Mouse (Mus musculus): Measurements from ENCODE around the gene Smndc1. TPM values are rescaled to one million over a fixed set of nuclear protein-coding genes. Genes with fewer than 3 reads are reported as not detected.
A peak's percentile ranks its signal among the peaks of the same experiment; 100 is the strongest.

Gene Smndc1
- polyA plus RNA-seq, 1 experiment from 2014 or later: 41.6 TPM

DNA sequence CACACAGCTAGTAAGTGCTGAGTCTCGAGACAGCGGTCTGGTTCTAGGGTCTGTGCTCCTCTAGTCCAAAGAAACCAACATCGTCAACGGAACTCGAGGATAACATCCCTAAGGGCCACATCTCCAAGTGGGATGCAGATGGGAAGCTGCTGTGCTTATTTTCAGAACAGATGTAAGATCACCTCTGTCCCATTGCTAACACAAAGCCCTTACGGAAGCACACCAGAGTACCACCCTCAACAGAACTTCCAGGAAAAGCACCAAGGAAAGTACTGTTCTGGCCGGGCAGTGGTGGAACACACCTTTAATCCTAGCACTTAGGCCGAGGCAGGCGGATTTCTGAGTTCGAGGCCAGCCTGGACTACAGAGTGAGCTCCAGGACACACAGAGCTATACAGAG lies 12.0 kb downstream of the Smndc1 start:
- no peak for ATAC-seq (ENCODE audit: insufficient number of reproducible peaks, low FRiP score, low TSS enrichment, low read depth)
- H3K27me3 ChIP-seq: no peaks in the 10 kb centered on the region
- H3K9me3 ChIP-seq (replicated peaks): no peaks in the 10 kb centered on the region

DNA sequence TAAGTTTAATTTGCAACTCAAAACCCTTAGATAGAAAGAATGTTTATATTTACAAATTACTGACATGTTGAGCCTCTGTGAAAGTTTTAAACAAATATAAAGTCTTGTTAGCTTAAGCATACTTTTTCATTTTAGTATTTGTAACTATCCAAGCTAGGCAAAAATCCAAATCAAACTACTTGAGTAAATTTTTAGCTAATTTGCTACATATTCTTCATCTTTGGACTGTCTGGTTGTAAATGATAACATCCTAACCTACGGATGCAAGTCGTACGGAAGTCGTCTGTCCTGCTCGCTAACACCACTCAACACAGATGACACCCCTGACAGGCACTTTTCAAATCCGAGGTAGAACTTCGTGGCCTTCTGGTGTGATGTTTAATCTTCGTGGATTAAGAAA lies 12.7 kb downstream of the Smndc1 start:
- H3K27ac ChIP-seq (replicated peaks): no peak overlapping the region
- H3K4me1 ChIP-seq: no peaks in the 10 kb centered on the region
- H3K9ac ChIP-seq: no peak overlapping the region
- no peaks in the 10 kb centered on the region for H3K9me3 ChIP-seq (replicated peaks)
- H3K4me3 ChIP-seq (replicated peaks): no peak overlapping the region
- no peaks in the 10 kb centered on the region for H3K27me3 ChIP-seq
- H3K36me3 ChIP-seq: peaks cover 56% of the 10 kb centered on the region
- 70% methylated on average over 8 of the region's 8 CpGs for WGBS
- ATAC-seq (ENCODE audit: insufficient number of reproducible peaks, low FRiP score, low TSS enrichment, low read depth): no peak
- no peak overlapping the region for H3K4me2 ChIP-seq (replicated peaks)

More for the DNA sequence above, 12.0 kb downstream of the Smndc1 start:
- H3K27ac ChIP-seq (replicated peaks): no peak overlapping the region
- H3K36me3 ChIP-seq: peaks cover 58% of the 10 kb centered on the region
- no peaks in the 10 kb centered on the region for H3K4me1 ChIP-seq
- no peak overlapping the region for H3K4me2 ChIP-seq (replicated peaks)
- no peak overlapping the region for H3K4me3 ChIP-seq (replicated peaks)
- 85% methylated on average over 10 of the region's 10 CpGs for WGBS
- H3K9ac ChIP-seq: no peak overlapping the region

DNA sequence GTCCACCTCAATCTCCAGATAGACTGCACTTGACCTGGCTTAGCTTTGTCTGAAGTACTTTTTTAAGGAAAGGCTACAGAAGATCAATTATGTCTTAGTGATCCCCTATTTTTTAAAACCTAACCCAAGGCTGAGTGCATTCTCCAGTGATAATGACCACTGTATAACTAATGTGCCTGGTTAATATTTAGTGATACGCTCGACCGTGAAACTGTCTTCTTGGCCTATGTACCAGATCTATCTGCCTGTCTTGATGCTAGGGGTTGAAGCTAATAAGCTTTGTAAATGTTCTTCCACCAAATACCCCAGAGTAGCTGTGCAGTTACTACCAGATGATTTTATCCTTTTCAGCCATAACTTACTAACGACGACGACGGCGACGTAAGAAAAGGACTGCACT lies 14.6 kb downstream of the Smndc1 start:
- H3K36me3 ChIP-seq: peaks cover 57% of the 10 kb centered on the region
- H3K4me3 ChIP-seq (replicated peaks): no peak overlapping the region
- no peak overlapping the region for H3K27ac ChIP-seq (replicated peaks)
- 92% methylated on average over 9 of the region's 9 CpGs for WGBS
- H3K9ac ChIP-seq: no peak overlapping the region
- H3K27me3 ChIP-seq: no peaks in the 10 kb centered on the region
- H3K4me1 ChIP-seq: no peaks in the 10 kb centered on the region
- H3K4me2 ChIP-seq (replicated peaks): no peak overlapping the region
- ATAC-seq (ENCODE audit: insufficient number of reproducible peaks, low FRiP score, low TSS enrichment, low read depth): no peak
- H3K9me3 ChIP-seq (replicated peaks): no peaks in the 10 kb centered on the region

- Histone ChIP-seq H3K27me3 (no peaks in the 10 kb centered on the region), H3K9ac (no peak overlapping the region), H3K4me2 (replicated peaks) (no peak overlapping the region), H3K4me3 (replicated peaks) (no peak overlapping the region), H3K4me1 (no peaks in the 10 kb centered on the region), H3K9me3 (replicated peaks) (no peaks in the 10 kb centered on the region), H3K27ac (replicated peaks) (no peak overlapping the region), H3K36me3 (peaks cover 53% of the 10 kb centered on the region)
- ATAC-seq (ENCODE audit: insufficient number of reproducible peaks, low FRiP score, low TSS enrichment, low read depth): no peak
- 80% methylated on average over 6 of the region's 6 CpGs for WGBS
Observed at GRCm38 (mm10) chr19:53375299-53375698, 15.1 kb downstream of the Smndc1 start.

- H3K4me3 ChIP-seq (replicated peaks): no peak overlapping the region
- H3K27ac ChIP-seq (replicated peaks): no peak overlapping the region
- WGBS: 84% methylated on average over 2 of the region's 2 CpGs
- no peak overlapping the region for H3K9ac ChIP-seq
- H3K9me3 ChIP-seq (replicated peaks): no peaks in the 10 kb centered on the region
- no peak for ATAC-seq (ENCODE audit: insufficient number of reproducible peaks, low FRiP score, low TSS enrichment, low read depth)
- H3K36me3 ChIP-seq: peaks cover 43% of the 10 kb centered on the region
- no peaks in the 10 kb centered on the region for H3K27me3 ChIP-seq
- peaks cover 7% of the 10 kb centered on the region; the same call in 1 of the 2 replicates for H3K4me1 ChIP-seq
- no peak overlapping the region for H3K4me2 ChIP-seq (replicated peaks)
Observed at GRCm38 (mm10) chr19:53373570-53373969, 16.8 kb downstream of the Smndc1 start.

DNA sequence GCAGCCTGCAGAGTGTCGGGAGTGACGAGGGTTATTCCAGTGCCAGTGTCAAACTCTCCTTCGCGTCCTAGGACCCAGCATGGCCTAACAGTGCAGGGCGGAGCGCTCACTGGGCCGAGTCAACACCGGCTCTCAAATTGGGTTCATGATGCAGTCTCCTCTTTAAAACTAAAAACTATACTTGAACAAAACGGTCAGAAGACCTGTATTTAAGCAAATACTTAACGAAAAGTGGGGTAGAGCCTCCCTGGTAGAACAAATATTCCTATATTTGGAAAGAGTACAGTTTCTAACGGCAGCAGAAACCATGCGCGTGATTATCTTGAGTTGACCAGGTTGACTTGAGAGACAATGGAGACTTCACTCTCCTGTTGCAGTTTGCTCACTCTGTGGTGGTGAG lies 18.7 kb downstream of the Smndc1 start, which contains the start of gene Gm10197:
Gm10197 (minus strand) TSS at position 101 of the 400 bp plus-strand sequence.
- peaks cover 38% of the 10 kb centered on the region for H3K36me3 ChIP-seq
- no peak within 1 kb of the TSS for H3K4me3 ChIP-seq (replicated peaks)
- WGBS: 93% methylated on average over 13 of the region's 13 CpGs
- H3K9ac ChIP-seq: no peak within 1 kb of the TSS
- H3K4me2 ChIP-seq (replicated peaks): no peak within 1 kb of the TSS
- H3K27me3 ChIP-seq: no peaks in the 10 kb centered on the region
- H3K4me1 ChIP-seq: peaks cover 9% of the 10 kb centered on the region; the same call in 1 of the 2 replicates
- ATAC-seq (ENCODE audit: insufficient number of reproducible peaks, low FRiP score, low TSS enrichment, low read depth): no peak
- no peaks in the 10 kb centered on the region for H3K9me3 ChIP-seq (replicated peaks)
- no peak within 1 kb of the TSS for H3K27ac ChIP-seq (replicated peaks)

DNA sequence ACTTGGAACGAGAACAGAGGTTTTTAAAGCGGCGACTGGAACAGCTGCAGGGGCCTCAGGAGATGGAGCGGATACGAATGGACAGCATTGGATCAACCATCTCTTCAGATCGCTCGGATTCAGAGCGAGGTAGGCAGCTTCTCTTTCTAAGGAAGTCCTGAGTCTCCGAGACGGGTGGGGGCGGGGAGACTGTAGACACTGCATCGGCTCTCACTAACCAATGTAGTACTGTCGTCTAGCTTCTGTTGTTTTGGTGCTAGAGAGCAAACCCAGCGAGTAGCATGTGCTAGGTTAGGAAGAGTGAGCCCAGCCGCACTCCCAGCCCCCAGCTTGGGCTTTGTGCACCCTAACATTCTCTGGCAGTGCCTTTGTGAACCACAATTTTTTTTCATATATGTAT lies 20.1 kb downstream of the Smndc1 start:
- no peaks in the 10 kb centered on the region for H3K9me3 ChIP-seq (replicated peaks)
- ATAC-seq (ENCODE audit: insufficient number of reproducible peaks, low FRiP score, low TSS enrichment, low read depth): 0 out of 2 replicates have a peak, but pooled peaks have one; percentile 57
- H3K27ac ChIP-seq (replicated peaks): no peak overlapping the region
- no peaks in the 10 kb centered on the region for H3K27me3 ChIP-seq
- H3K4me2 ChIP-seq (replicated peaks): no peak overlapping the region
- no peak overlapping the region for H3K9ac ChIP-seq
- H3K4me1 ChIP-seq: peaks cover 19% of the 10 kb centered on the region
- H3K36me3 ChIP-seq: peaks cover 31% of the 10 kb centered on the region
- H3K4me3 ChIP-seq (replicated peaks): no peak overlapping the region
- 72% methylated on average over 15 of the region's 15 CpGs for WGBS

DNA sequence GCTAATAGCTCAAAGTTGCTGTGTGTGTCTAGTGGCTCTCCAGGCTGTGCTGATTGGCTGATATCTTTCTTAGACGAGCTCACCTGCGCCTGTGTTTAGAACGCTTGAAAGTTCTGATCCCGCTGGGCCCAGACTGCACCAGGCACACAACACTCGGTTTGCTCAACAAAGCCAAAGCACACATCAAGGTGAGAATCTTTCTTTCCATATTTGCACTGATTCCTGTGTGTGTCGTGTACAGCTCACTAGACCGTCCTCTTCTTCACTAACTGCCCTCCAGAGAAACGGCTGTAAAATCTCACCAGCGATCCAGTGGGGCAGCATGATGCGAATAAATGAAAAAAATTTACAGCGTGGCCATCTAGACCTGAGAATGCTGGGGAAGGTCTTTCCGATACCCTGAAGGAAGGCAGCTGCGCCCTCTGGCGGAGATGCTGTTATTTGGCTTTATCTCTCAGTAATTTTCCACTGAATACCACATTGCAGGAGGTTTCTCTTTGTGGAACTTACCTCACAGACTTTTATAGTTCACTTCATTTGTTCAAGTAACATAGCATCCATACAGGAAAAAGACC lies 20.8 kb downstream of the Smndc1 start:
- H3K4me1 ChIP-seq: peaks cover 26% of the 10 kb centered on the region

DNA sequence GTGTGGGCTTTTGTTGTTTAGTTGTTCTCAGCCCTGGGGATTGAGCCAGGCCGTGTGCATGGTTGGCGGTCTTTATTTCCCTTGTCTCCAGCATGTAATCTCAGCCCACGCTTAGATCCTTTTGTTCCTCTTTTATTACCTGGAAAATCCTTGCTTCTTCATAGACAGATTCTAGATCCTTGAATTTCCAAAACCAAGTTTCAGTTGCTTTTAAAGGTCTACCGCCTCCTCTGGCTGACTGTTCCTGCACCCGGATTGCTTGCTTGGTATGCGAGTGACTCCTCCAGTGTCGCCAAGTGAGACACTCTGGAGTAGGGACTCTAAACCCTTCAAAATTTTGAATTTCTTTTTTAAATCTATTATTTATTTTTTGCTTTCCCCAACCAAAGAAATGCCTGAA lies 23.5 kb downstream of the Smndc1 start:
- Histone ChIP-seq H3K9me3 (replicated peaks) (no peaks in the 10 kb centered on the region), H3K4me1 (peaks cover 31% of the 10 kb centered on the region), H3K9ac (no peak overlapping the region), H3K36me3 (peaks cover 8% of the 10 kb centered on the region), H3K27ac (replicated peaks) (no peak overlapping the region), H3K27me3 (no peaks in the 10 kb centered on the region), H3K4me2 (replicated peaks) (no peak overlapping the region), H3K4me3 (replicated peaks) (no peak overlapping the region)
- ATAC-seq (ENCODE audit: insufficient number of reproducible peaks, low FRiP score, low TSS enrichment, low read depth): no peak
- 89% methylated on average over 7 of the region's 7 CpGs for WGBS

More for the DNA sequence above, 20.8 kb downstream of the Smndc1 start:
- Histone ChIP-seq H3K27ac (replicated peaks) (no peak overlapping the region), H3K9ac (no peak overlapping the region), H3K36me3 (peaks cover 27% of the 10 kb centered on the region), H3K27me3 (no peaks in the 10 kb centered on the region), H3K9me3 (replicated peaks) (no peaks in the 10 kb centered on the region), H3K4me2 (replicated peaks) (no peak overlapping the region; the same call in 1 of the 2 replicates), H3K4me3 (replicated peaks) (no peak overlapping the region)
- WGBS: 30% methylated on average over 14 of the region's 14 CpGs
- ATAC-seq (ENCODE audit: insufficient number of reproducible peaks, low FRiP score, low TSS enrichment, low read depth): no peak

DNA sequence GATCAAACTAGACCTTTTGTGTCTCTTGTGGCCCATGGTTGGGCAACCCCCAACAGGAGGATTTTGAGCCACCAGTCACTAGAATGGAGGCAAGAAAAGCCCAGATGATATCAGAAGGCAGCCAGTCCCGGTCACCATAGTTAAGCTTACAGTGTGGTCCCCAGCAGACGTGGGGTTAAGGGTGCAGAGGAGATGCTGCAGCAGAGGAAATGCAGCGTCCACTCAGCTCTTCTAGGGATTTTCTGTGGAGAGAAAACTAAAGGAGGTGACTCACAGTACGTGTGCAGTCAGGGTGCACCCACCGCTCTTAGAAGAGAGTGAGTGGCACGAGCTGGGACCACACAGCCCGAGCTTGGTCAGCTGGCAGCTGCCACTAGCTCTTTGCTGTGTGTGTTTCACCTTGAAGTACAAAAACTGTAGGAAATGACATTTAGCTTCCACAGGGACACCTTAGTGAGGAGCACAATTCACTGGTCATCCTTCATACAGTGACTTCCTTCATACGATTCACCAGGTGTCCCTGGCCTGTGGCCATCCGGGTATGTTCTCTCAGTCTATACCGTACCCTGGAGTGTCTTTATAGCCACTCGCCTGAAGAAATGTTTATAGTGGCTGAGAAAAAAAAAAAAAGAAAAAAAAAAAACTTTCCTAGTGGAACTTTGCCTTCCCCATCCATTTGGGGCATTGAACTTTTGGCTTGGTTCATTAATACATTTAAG lies 24.2 kb downstream of the Smndc1 start:
- H3K4me1 ChIP-seq: peaks cover 31% of the 10 kb centered on the region
- no peak for ATAC-seq (ENCODE audit: insufficient number of reproducible peaks, low FRiP score, low TSS enrichment, low read depth)
- no peak overlapping the region for H3K4me2 ChIP-seq (replicated peaks)
- H3K27ac ChIP-seq (replicated peaks): no peak overlapping the region
- no peak overlapping the region for H3K4me3 ChIP-seq (replicated peaks)
- no peaks in the 10 kb centered on the region for H3K9me3 ChIP-seq (replicated peaks)
- H3K36me3 ChIP-seq: peaks cover under 1% of the 10 kb centered on the region; the same call in 1 of the 2 replicates
- WGBS: 81% methylated on average over 11 of the region's 11 CpGs
- no peak overlapping the region for H3K9ac ChIP-seq
- H3K27me3 ChIP-seq: no peaks in the 10 kb centered on the region

- H3K4me1 ChIP-seq: peaks cover 38% of the 10 kb centered on the region
- H3K9ac ChIP-seq: no peak overlapping the region; the same call in 1 of the 2 replicates
- H3K27me3 ChIP-seq: no peaks in the 10 kb centered on the region
- H3K4me3 ChIP-seq (replicated peaks): peak overlapping the region; percentile 11; the same call in 1 of the 2 replicates
- H3K9me3 ChIP-seq (replicated peaks): no peaks in the 10 kb centered on the region
- H3K27ac ChIP-seq (replicated peaks): peak overlapping the region; percentile 81; the same call in 1 of the 2 replicates
- peak overlapping the region; percentile 41 for H3K4me2 ChIP-seq (replicated peaks)
- peak; percentile 67 for ATAC-seq (ENCODE audit: insufficient number of reproducible peaks, low FRiP score, low TSS enrichment, low read depth)
- 13% methylated on average over 9 of the region's 9 CpGs for WGBS
- H3K36me3 ChIP-seq: no peaks in the 10 kb centered on the region
Observed at GRCm38 (mm10) chr19:53364963-53365362, 25.4 kb downstream of the Smndc1 start.

Measured in embryonic facial prominence, embryonic 15.5 days (tissue).